Mouse (Mus musculus): ENCODE measurements around the gene Hoxb5.

GRCm38 (mm10) chr11:96332105-96332504, 29.0 kb downstream of the Hoxb5 start:
- TF ChIP-seq CTCF (IDR thresholded peaks at IDR 0.05) (no peak), EP300 (IDR thresholded peaks at IDR 0.05; ENCODE audit: insufficient read depth, low read depth, low read length) (no peak), POLR2A (IDR thresholded peaks at IDR 0.05; ENCODE audit: insufficient read depth, low read depth, low read length) (no peak)

Measured in heart, adult 2 months (tissue).